Mouse (Mus musculus): ENCODE measurements at regions not wholly inside any gene's neighbourhood (a gene's known extent, or its start where the extent isn't known, plus 50 kb on each side); places are given as distances from the start of the nearest gene placed in this dataset.

GRCm38 (mm10) chr3:56751926-56752325 is 549.9 kb downstream of the Tm4sf1 start:
- no peak for TF ChIP-seq POLR2A (IDR thresholded peaks at IDR 0.05; ENCODE audit: insufficient read depth, low read length)
- no peak for TF ChIP-seq CTCF (IDR thresholded peaks at IDR 0.05; ENCODE audit: low read depth, low read length)

All from ES-Bruce4 (cell line).